Mouse (Mus musculus) limb, embryonic 15.5 days (tissue): ENCODE measurements around the gene Rasgef1b. TPM values are rescaled to one million over a fixed set of nuclear protein-coding genes. Genes with fewer than 3 reads are reported as not detected.

Experiments
- ATAC-seq: fragments of 200-750 bp; cut with Nextera tagmentation; 2 replicates; pipeline ENCODE4 v1.8.0; 2017; ENCODE audit warnings: low read depth, moderate TSS enrichment; ENCODE audit not compliant: insufficient number of reproducible peaks, low FRiP score, low TSS enrichment
- H3K27ac ChIP-seq: fragments of 300-500 bp; sonication (generic); 2 replicates; pipeline ENCODE4 v1.5.1; 2015; ENCODE audit warnings: moderate library complexity, mild to moderate bottlenecking, inconsistent platforms
- H3K27me3 ChIP-seq: fragments of 300-500 bp; sonication (generic); 2 replicates; pipeline ENCODE4 v1.6.1; 2015; ENCODE audit warnings: inconsistent platforms
- H3K36me3 ChIP-seq: fragments of 300-500 bp; sonication (generic); 2 replicates; pipeline ENCODE4 v1.6.1; 2015; ENCODE audit warnings: inconsistent platforms
- H3K4me1 ChIP-seq: fragments of 300-500 bp; sonication (generic); 2 replicates; pipeline ENCODE4 v1.6.1; 2015; ENCODE audit warnings: inconsistent platforms
- H3K4me2 ChIP-seq: fragments of 300-500 bp; sonication (generic); 2 replicates; pipeline ENCODE4 v1.6.1; 2015; ENCODE audit warnings: mild to moderate bottlenecking, inconsistent platforms
- H3K4me3 ChIP-seq: fragments of 300-500 bp; sonication (generic); 2 replicates; pipeline ENCODE4 v1.5.1; 2015; ENCODE audit warnings: mild to moderate bottlenecking, inconsistent platforms
- H3K9ac ChIP-seq: fragments of 300-500 bp; sonication (generic); 2 replicates; pipeline ENCODE4 v1.6.1; 2015; ENCODE audit warnings: inconsistent platforms
- H3K9me3 ChIP-seq: fragments of 300-500 bp; sonication (generic); 2 replicates; pipeline ENCODE4 v1.6.1; 2016; ENCODE audit warnings: inconsistent platforms
- WGBS: fragments of 180-500 bp; shearing (Covaris S2); methylation state at CpG from one replicate; pipeline ENCODE4 v1.1.7; 2015; 5-methylcytosine and 5-hydroxymethylcytosine counted together
- polyA plus RNA-seq: library from polyadenylated mRNA; unstranded; fragments of >200 nt; fragmentation: Nextera tagmentation; extraction: Ambion mirVana; gene quantifications from 2 replicates; pipeline ENCODE4 v1.2.1, GENCODE M21; 2015

The Rasgef1b gene
- polyA plus RNA-seq, 1 experiment from 2014 or later = 8.8 TPM

DNA sequence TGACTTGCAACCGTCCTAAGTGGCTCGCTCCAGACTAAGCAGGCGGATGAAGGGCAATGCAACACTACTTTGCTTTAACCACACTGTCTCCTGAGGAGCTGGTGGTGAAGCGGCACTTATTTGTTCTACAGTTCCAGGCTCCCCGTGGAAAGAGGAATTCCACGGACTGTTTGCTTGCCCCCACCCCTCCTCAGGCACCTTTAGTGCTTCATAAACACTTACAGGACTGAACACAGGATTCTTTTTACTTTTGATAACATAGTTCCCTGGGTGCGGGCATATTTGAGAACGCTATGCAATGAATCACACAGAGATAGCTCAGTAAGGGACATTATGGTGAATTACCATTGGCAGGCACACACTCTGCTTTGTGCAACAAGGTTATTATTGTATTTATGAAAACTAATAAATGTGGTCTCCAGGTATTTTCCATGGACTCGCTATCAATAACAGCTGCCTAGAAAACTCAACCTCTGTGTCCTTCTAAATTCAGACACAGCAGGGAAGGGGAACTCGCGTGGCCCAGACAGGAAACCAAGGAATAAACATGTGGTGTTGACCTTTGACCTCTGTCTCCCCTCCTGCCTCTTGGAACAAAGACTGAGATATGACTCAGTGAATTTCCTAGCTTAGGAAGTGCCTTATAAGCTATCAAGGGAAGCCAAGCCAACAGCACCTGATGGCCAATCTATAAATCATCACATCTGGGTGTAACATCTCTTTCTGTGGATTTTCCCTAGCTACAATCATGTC is 486.7 kb downstream of the Rasgef1b start:
- 57% methylated on average over 11 of the region's 11 CpGs for WGBS
- ATAC-seq = no peak
- H3K27ac ChIP-seq = no peak overlapping the region

DNA sequence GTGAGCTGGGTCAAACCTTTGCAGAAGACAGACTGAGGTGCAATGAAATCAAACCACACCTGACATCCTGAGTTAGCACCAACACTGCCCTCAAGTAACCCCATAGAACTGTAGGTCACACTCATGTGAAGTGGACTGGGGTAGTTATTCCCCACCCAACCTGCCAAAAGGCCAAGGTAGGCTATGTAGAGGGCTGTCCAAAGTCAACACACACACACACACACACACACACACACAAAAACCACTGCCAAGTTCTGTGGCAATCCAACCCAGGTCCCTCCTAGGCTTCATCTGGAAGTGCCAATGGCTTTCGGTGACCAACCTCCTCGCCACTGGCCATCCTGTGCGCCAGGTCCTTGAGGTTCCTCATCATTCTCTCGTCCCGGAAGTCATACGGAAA is 488.4 kb downstream of the Rasgef1b start:
- no peaks in the 10 kb centered on the region for H3K4me1 ChIP-seq
- no peaks in the 10 kb centered on the region for H3K27me3 ChIP-seq
- no peak overlapping the region for H3K27ac ChIP-seq
- H3K36me3 ChIP-seq = no peaks in the 10 kb centered on the region
- WGBS = 93% methylated on average over 6 of the region's 6 CpGs
- no peak overlapping the region for H3K4me2 ChIP-seq
- no peak overlapping the region for H3K9ac ChIP-seq
- no peak overlapping the region for H3K4me3 ChIP-seq
- no peaks in the 10 kb centered on the region for H3K9me3 ChIP-seq
- ATAC-seq = no peak

More for the DNA sequence above, 486.7 kb downstream of the Rasgef1b start:
- no peak overlapping the region for H3K4me3 ChIP-seq
- H3K36me3 ChIP-seq = no peaks in the 10 kb centered on the region
- H3K4me2 ChIP-seq = no peak overlapping the region
- no peaks in the 10 kb centered on the region for H3K9me3 ChIP-seq
- no peaks in the 10 kb centered on the region for H3K4me1 ChIP-seq
- H3K27me3 ChIP-seq = no peaks in the 10 kb centered on the region
- H3K9ac ChIP-seq = no peak overlapping the region

GRCm38 (mm10) chr5:99239677-99240076 is 489.2 kb downstream of the Rasgef1b start:
- 71% methylated on average over 9 of the region's 9 CpGs for WGBS
- no peaks in the 10 kb centered on the region for H3K27me3 ChIP-seq
- H3K9ac ChIP-seq = no peak overlapping the region
- no peak overlapping the region for H3K4me2 ChIP-seq
- no peak overlapping the region for H3K27ac ChIP-seq
- H3K36me3 ChIP-seq = no peaks in the 10 kb centered on the region
- no peak overlapping the region for H3K4me3 ChIP-seq
- no peak for ATAC-seq
- H3K4me1 ChIP-seq = no peaks in the 10 kb centered on the region
- no peaks in the 10 kb centered on the region for H3K9me3 ChIP-seq

GRCm38 (mm10) chr5:99238150-99238549 is 490.7 kb downstream of the Rasgef1b start:
- Histone ChIP-seq H3K4me3 (no peak overlapping the region), H3K9ac (no peak overlapping the region), H3K4me2 (no peak overlapping the region), H3K27me3 (no peaks in the 10 kb centered on the region), H3K9me3 (no peaks in the 10 kb centered on the region), H3K36me3 (peaks cover 6% of the 10 kb centered on the region; the same call in 1 of the 2 replicates), H3K27ac (no peak overlapping the region), H3K4me1 (no peaks in the 10 kb centered on the region)
- no peak for ATAC-seq
- 50% methylated on average over 4 of the region's 4 CpGs for WGBS

DNA sequence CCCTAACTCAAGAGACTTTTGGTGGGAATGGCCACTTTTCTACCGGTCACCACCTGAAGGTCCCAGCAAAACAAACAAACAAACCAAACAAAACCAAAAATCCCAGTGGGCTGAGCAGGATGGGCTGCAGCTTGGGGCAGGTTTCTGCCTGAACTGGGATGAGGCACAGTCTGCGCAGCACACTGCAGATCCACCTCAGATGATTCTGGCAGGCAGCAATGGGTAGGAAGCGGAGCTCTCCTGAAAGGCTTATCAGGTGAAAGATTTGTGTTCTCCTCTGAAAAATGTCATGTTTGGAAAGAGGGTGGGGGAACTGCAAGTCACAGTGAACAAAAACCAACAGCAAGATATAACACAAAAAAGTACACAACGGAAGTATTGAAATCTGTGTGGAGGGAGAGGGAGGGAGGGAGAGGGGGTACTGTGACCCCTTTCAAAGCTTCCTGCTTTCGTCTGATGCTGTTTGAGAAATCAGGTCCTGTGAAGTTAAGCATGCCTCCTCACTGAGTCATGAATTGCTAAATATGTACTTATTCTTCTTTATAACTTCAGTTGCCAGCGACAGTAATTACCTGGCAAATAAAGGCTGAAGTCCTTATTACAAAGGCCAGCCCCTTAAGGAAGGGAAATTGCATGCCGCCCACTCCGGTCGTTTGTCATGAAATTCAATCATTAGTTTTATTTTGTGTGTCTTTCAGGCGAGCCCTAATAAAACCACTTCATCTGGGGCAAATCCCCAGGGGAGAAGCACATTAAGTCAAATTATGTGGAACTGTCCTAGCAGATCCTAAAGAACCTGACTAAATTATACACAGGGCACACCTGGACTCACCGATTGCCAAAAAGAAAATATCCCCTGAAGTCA is 491.7 kb downstream of the Rasgef1b start:
- Histone ChIP-seq H3K27me3 (no peaks in the 10 kb centered on the region), H3K9ac (no peak overlapping the region), H3K27ac (no peak overlapping the region), H3K36me3 (peaks cover 9% of the 10 kb centered on the region; the same call in 1 of the 2 replicates), H3K4me3 (no peak overlapping the region), H3K4me2 (no peak overlapping the region), H3K4me1 (no peaks in the 10 kb centered on the region), H3K9me3 (no peaks in the 10 kb centered on the region)
- ATAC-seq = no peak
- WGBS = 34% methylated on average over 11 of the region's 11 CpGs

DNA sequence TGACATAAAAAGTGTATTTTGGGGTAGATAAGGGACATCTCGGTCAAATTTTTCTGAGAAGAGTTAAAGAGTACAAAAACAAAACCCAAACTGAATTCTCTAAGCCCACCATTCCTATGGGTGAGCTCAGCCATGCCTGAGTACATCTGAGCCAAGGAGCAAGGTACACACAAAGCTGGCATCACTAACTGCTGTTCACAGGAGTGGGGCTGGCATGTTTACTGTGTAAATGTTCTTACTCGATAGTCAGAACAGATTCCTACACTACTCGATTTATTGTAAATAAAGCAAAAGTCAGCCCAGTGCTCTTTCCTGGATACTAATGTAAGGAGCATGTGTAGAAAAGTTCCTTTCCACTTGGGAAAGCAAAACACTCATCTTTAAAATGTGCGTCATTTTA is 492.4 kb downstream of the Rasgef1b start:
- H3K9me3 ChIP-seq = no peaks in the 10 kb centered on the region
- H3K4me3 ChIP-seq = no peak overlapping the region
- peaks cover 10% of the 10 kb centered on the region; the same call in 1 of the 2 replicates for H3K36me3 ChIP-seq
- no peak overlapping the region for H3K9ac ChIP-seq
- ATAC-seq = no peak
- H3K4me1 ChIP-seq = no peaks in the 10 kb centered on the region
- WGBS = 79% methylated on average over 4 of the region's 4 CpGs
- H3K27me3 ChIP-seq = no peaks in the 10 kb centered on the region
- H3K4me2 ChIP-seq = no peak overlapping the region
- H3K27ac ChIP-seq = no peak overlapping the region

GRCm38 (mm10) chr5:99234275-99234674 is 494.6 kb downstream of the Rasgef1b start:
- H3K27ac ChIP-seq = no peak overlapping the region
- H3K4me1 ChIP-seq = no peaks in the 10 kb centered on the region
- H3K9me3 ChIP-seq = no peaks in the 10 kb centered on the region
- H3K4me2 ChIP-seq = no peak overlapping the region
- H3K4me3 ChIP-seq = no peak overlapping the region
- ATAC-seq = no peak
- no peak overlapping the region for H3K9ac ChIP-seq
- H3K36me3 ChIP-seq = peaks cover 20% of the 10 kb centered on the region; the same call in 1 of the 2 replicates
- 91% methylated on average over 17 of the region's 17 CpGs for WGBS
- H3K27me3 ChIP-seq = no peaks in the 10 kb centered on the region

DNA sequence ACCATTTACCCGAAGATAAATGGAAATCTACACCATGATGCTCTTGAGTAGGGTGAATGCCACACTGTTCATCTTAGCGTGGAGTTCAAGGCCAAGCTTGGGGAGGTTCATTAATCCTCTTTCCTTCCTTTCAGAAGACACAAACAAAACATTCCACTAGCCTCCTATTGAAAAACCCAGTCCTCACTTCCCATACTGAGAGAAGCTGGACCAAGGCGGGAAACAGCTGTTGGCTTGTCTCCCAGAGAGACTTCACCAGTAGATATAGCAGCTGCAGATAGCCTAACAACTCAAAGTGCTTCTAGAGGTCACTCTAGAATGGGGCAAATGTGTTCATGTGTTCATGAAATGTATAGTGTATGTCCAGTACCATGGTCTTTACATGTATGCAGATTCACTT is 495.7 kb downstream of the Rasgef1b start:
- Histone ChIP-seq H3K27ac (no peak overlapping the region), H3K27me3 (no peaks in the 10 kb centered on the region), H3K9ac (no peak overlapping the region), H3K4me3 (no peak overlapping the region), H3K4me1 (no peaks in the 10 kb centered on the region), H3K4me2 (no peak overlapping the region), H3K36me3 (peaks cover 20% of the 10 kb centered on the region; the same call in 1 of the 2 replicates), H3K9me3 (no peaks in the 10 kb centered on the region)
- 78% methylated on average over 3 of the region's 3 CpGs for WGBS
- ATAC-seq = no peak

DNA sequence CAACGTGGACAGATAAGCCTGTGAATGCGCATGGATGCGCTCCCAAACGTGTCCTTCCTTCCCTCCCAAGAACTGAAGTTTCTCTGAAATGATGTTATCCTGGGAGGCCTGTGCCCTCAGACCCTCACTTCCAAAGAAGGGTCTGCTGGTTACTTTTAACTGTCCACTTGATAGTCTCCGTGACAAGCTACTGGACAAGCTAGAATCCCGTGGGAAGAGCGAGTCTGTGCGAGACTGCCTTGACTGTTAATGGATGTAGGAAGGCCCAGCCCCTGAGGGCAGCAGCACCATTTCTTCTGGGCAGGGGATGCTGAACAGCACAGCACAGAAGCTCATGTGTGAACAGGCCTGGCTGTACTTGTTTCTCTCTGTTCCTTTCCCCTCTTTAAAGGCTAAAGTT is 496.5 kb downstream of the Rasgef1b start:
- no peak for ATAC-seq
- no peaks in the 10 kb centered on the region for H3K27me3 ChIP-seq
- H3K9ac ChIP-seq = no peak overlapping the region
- no peak overlapping the region for H3K4me3 ChIP-seq
- no peaks in the 10 kb centered on the region for H3K4me1 ChIP-seq
- peaks cover 20% of the 10 kb centered on the region; the same call in 1 of the 2 replicates for H3K36me3 ChIP-seq
- no peak overlapping the region for H3K4me2 ChIP-seq
- H3K9me3 ChIP-seq = no peaks in the 10 kb centered on the region
- WGBS = 76% methylated on average over 8 of the region's 8 CpGs
- H3K27ac ChIP-seq = peak overlapping the region; percentile 17; the same call in 1 of the 2 replicates

DNA sequence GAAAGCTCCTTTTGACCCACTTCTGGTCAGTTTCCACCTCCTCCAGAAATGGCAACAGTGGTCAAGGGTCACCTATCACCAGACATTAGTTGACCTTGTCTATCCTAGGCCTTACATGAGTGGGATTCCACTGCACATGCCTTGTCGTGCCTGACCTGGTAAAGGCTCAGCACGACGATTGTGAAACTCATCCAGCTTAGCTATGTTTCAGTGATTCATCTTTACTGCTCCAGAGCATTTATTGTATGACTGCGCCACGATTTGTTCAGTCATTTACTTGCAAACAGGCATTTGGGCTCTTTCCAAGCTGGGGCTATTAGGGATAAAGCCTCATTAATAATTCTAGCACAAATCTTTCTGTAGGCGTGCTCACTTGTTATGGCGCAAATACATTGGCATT is 498.4 kb downstream of the Rasgef1b start:
- Histone ChIP-seq H3K4me3 (no peak overlapping the region), H3K27me3 (no peaks in the 10 kb centered on the region), H3K4me1 (no peaks in the 10 kb centered on the region), H3K9ac (no peak overlapping the region), H3K36me3 (peaks cover 20% of the 10 kb centered on the region; the same call in 1 of the 2 replicates), H3K9me3 (no peaks in the 10 kb centered on the region), H3K4me2 (no peak overlapping the region), H3K27ac (no peak overlapping the region)
- ATAC-seq = no peak
- WGBS = 80% methylated on average over 7 of the region's 7 CpGs

- Histone ChIP-seq H3K4me2 (no peak overlapping the region), H3K36me3 (peaks cover 11% of the 10 kb centered on the region; the same call in 1 of the 2 replicates), H3K27me3 (no peaks in the 10 kb centered on the region), H3K9me3 (no peaks in the 10 kb centered on the region), H3K4me1 (peaks cover 5% of the 10 kb centered on the region; the same call in 1 of the 2 replicates), H3K9ac (no peak overlapping the region), H3K27ac (no peak overlapping the region), H3K4me3 (no peak overlapping the region)
- 72% methylated on average over 4 of the region's 4 CpGs for WGBS
- ATAC-seq = no peak
These were observed 501.5 kb downstream of the Rasgef1b start for GRCm38 (mm10) chr5:99227361-99227760.

GRCm38 (mm10) chr5:99224571-99225011 is 504.3 kb downstream of the Rasgef1b start:
- 35% methylated on average over 5 of the region's 5 CpGs for WGBS
- no peaks in the 10 kb centered on the region for H3K27me3 ChIP-seq
- no peak overlapping the region for H3K9ac ChIP-seq
- H3K9me3 ChIP-seq = no peaks in the 10 kb centered on the region
- peaks cover 5% of the 10 kb centered on the region; the same call in 1 of the 2 replicates for H3K4me1 ChIP-seq
- H3K4me2 ChIP-seq = no peak overlapping the region
- no peak for ATAC-seq
- H3K36me3 ChIP-seq = peaks cover 19% of the 10 kb centered on the region
- no peak overlapping the region for H3K27ac ChIP-seq
- no peak overlapping the region for H3K4me3 ChIP-seq
